Mouse (Mus musculus) liver, embryonic 14 days (tissue): ENCODE results near the gene Fbxl14. TPM values are rescaled to one million over a fixed set of nuclear protein-coding genes. Genes with fewer than 3 reads are reported as not detected.

ENCODE experiments used
- polyA plus RNA-seq: library from polyadenylated mRNA; depleted of rRNA; stranded (reverse); fragments of >200 nt; gene quantifications from 2 replicates; pipeline ENCODE4 v1.2.3, GENCODE M21; 2012; rRNA removed

Fbxl14 gene
- polyA plus RNA-seq: 14.4 and 15.8 TPM in 2 replicates

GRCm38 (mm10) chr6:119479343-119479875 lies at the start of gene Fbxl14:
Gene Fbxl14 (plus strand): TSS chr6:119479668.

Other genes with a start within 250 kb of the Fbxl14 start
- under 0.01 TPM in 1 of 2 replicates, not detected in the other for gene Cacna2d4, start 243.1 kb upstream of the Fbxl14 start, polyA plus RNA-seq
- gene Lrtm2, start 148.9 kb upstream of the Fbxl14 start, polyA plus RNA-seq: 0.01 and 0.02 TPM in 2 replicates
- gene Adipor2, start 62.0 kb upstream of the Fbxl14 start, polyA plus RNA-seq: 17.6 and 20.4 TPM in 2 replicates
- gene Wnt5b, start 64.7 kb downstream of the Fbxl14 start, polyA plus RNA-seq: 0.12 and 0.24 TPM in 2 replicates